In the genomic region with DNA sequence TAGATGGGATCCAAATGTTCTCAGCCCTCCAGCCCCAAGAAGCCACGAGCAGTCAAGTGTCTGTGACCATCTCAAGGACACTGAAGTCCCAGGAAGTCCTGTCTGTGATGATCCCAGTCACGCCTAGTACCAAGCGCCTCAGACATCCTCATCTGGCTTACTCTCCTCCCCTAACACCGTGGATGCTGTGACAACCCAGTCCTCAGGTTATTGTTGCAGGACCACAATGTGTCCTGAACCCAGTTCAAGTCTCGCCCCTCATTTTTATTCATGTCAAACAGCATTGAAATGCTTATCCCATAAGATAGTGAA, we compare ENCODE assay signal across 19 mouse cellular contexts.
DNase-seq lines count a peak whose midpoint lies in the region; ATAC-seq and TF ChIP-seq lines count a peak whose summit lies in the region.
"Had no signal": no experiment of that assay in that cellular context is flagged by ENCODE, and none has a peak within 500 bp of the region (broad histone marks: within the 10 kb centered on the region; RNA-seq: fewer than 3 reads in every experiment).

No protein-coding gene starts in this region.

- no peak overlapping the region for H3K9ac ChIP-seq in hindbrain, postnatal 0 days (replicated peaks; ENCODE audit: low read length)
- no peak overlapping the region for H3K9ac ChIP-seq in forebrain, embryonic 15.5 days (replicated peaks)
- H3K9ac ChIP-seq in hindbrain, embryonic 15.5 days = no peak overlapping the region
- H3K9ac ChIP-seq in neural tube, embryonic 14.5 days (replicated peaks; ENCODE audit: low read depth, low read length) = no peak overlapping the region
- H3K9ac ChIP-seq: heart, embryonic 15.5 days; kidney, embryonic 15.5 days had no signal

- no peak overlapping the region for H3K4me3 ChIP-seq in hindbrain, embryonic 10.5 days
- no peak overlapping the region for H3K4me3 ChIP-seq in hindbrain, postnatal 0 days (ENCODE audit: low read length)
- no peak overlapping the region for H3K4me3 ChIP-seq in forebrain, embryonic 15.5 days
- H3K4me3 ChIP-seq in hindbrain, embryonic 15.5 days = no peak overlapping the region
- H3K4me3 ChIP-seq in neural tube, embryonic 14.5 days (ENCODE audit: low read depth, low read length) = no peak overlapping the region
- H3K4me3 ChIP-seq: heart, embryonic 15.5 days; kidney, embryonic 15.5 days had no signal

- WGBS in hindbrain, embryonic 10.5 days = 72% methylated on average over 5 of the region's 5 CpGs
- 59% methylated on average over 5 of the region's 5 CpGs for WGBS in hindbrain, postnatal 0 days
- 48% methylated on average over 5 of the region's 5 CpGs for WGBS in forebrain, embryonic 15.5 days
- WGBS in hindbrain, embryonic 15.5 days = 52% methylated on average over 5 of the region's 5 CpGs
- WGBS in neural tube, embryonic 14.5 days = 68% methylated on average over 5 of the region's 5 CpGs

- no peak overlapping the region for H3K4me2 ChIP-seq in hindbrain, postnatal 0 days (ENCODE audit: low read depth, low read length)
- H3K4me2 ChIP-seq in forebrain, embryonic 15.5 days (replicated peaks) = no peak overlapping the region
- H3K4me2 ChIP-seq in hindbrain, embryonic 15.5 days = no peak overlapping the region
- no peak overlapping the region for H3K4me2 ChIP-seq in neural tube, embryonic 14.5 days (ENCODE audit: low read depth, low read length)
- H3K4me2 ChIP-seq: heart, embryonic 15.5 days; kidney, embryonic 15.5 days; liver, embryonic 11.5 days had no signal

- no peak for ATAC-seq in hindbrain, postnatal 0 days
- ATAC-seq in forebrain, embryonic 15.5 days (replicated peaks) = peak; percentile 48
- no peak for ATAC-seq in hindbrain, embryonic 15.5 days (ENCODE audit: low FRiP score, low read depth)
- no peak for ATAC-seq in neural tube, embryonic 14.5 days (ENCODE audit: low read depth)
- ATAC-seq: intestine, embryonic 16.5 days had no signal

- peak overlapping the region; percentile 69; the same call in 1 of the 2 replicates for H3K27ac ChIP-seq in hindbrain, embryonic 10.5 days
- H3K27ac ChIP-seq in hindbrain, postnatal 0 days = no peak overlapping the region
- H3K27ac ChIP-seq in forebrain, embryonic 15.5 days (replicated peaks) = peak overlapping the region; percentile 73
- H3K27ac ChIP-seq in hindbrain, embryonic 15.5 days (replicated peaks) = peak overlapping the region; percentile 63
- H3K27ac ChIP-seq in neural tube, embryonic 14.5 days (ENCODE audit: low read depth, low read length) = peak overlapping the region; percentile 49; the same call in 1 of the 2 replicates
- H3K27ac ChIP-seq: heart, embryonic 15.5 days; kidney, embryonic 15.5 days had no signal

- H3K9me3 ChIP-seq in hindbrain, embryonic 10.5 days = peaks cover 9% of the 10 kb centered on the region; the same call in 1 of the 2 replicates
- H3K9me3 ChIP-seq in hindbrain, postnatal 0 days (ENCODE audit: low read length) = no peaks in the 10 kb centered on the region
- H3K9me3 ChIP-seq in forebrain, embryonic 15.5 days = no peaks in the 10 kb centered on the region
- H3K9me3 ChIP-seq in hindbrain, embryonic 15.5 days = no peaks in the 10 kb centered on the region
- no peaks in the 10 kb centered on the region for H3K9me3 ChIP-seq in neural tube, embryonic 14.5 days (ENCODE audit: control insufficient read depth, low read length)
- H3K9me3 ChIP-seq: heart, embryonic 15.5 days had no signal

- no peaks in the 10 kb centered on the region for H3K36me3 ChIP-seq in hindbrain, embryonic 10.5 days
- H3K36me3 ChIP-seq in hindbrain, postnatal 0 days (ENCODE audit: insufficient read depth, low read length) = no peaks in the 10 kb centered on the region
- no peaks in the 10 kb centered on the region for H3K36me3 ChIP-seq in forebrain, embryonic 15.5 days
- no peaks in the 10 kb centered on the region for H3K36me3 ChIP-seq in hindbrain, embryonic 15.5 days
- H3K36me3 ChIP-seq in neural tube, embryonic 14.5 days (ENCODE audit: control insufficient read depth, insufficient read depth, low read length) = no peaks in the 10 kb centered on the region
- H3K36me3 ChIP-seq: heart, embryonic 15.5 days; kidney, embryonic 15.5 days had no signal

- H3K4me1 ChIP-seq in hindbrain, embryonic 10.5 days (replicated peaks) = peaks cover 28% of the 10 kb centered on the region
- H3K4me1 ChIP-seq in hindbrain, postnatal 0 days (ENCODE audit: insufficient read depth, low read length) = peaks cover 4% of the 10 kb centered on the region; the same call in 1 of the 2 replicates
- H3K4me1 ChIP-seq in forebrain, embryonic 15.5 days = peaks cover 27% of the 10 kb centered on the region
- peaks cover 13% of the 10 kb centered on the region for H3K4me1 ChIP-seq in hindbrain, embryonic 15.5 days (replicated peaks)
- peaks cover 11% of the 10 kb centered on the region; the same call in 1 of the 2 replicates for H3K4me1 ChIP-seq in neural tube, embryonic 14.5 days (ENCODE audit: control insufficient read depth, insufficient read depth, low read length)
- H3K4me1 ChIP-seq: heart, embryonic 15.5 days had no signal

- no peaks in the 10 kb centered on the region for H3K27me3 ChIP-seq in hindbrain, embryonic 10.5 days (ENCODE audit: insufficient read depth, poor library complexity, severe bottlenecking)
- H3K27me3 ChIP-seq in hindbrain, postnatal 0 days (ENCODE audit: insufficient read depth, low read length) = no peaks in the 10 kb centered on the region
- H3K27me3 ChIP-seq in forebrain, embryonic 15.5 days = no peaks in the 10 kb centered on the region
- no peaks in the 10 kb centered on the region for H3K27me3 ChIP-seq in hindbrain, embryonic 15.5 days
- no peaks in the 10 kb centered on the region for H3K27me3 ChIP-seq in neural tube, embryonic 14.5 days (ENCODE audit: control insufficient read depth, insufficient read depth, low read length)
- H3K27me3 ChIP-seq: heart, embryonic 15.5 days; kidney, embryonic 15.5 days had no signal

- TF ChIP-seq CTCF in hindbrain, postnatal 0 days (IDR thresholded peaks at IDR 0.05; ENCODE audit: low read depth) = no peak

- DNase-seq in hindbrain, embryonic 10.5 days (ENCODE audit: low spot score) = no peak
- no peak for DNase-seq in hindbrain, postnatal 0 days (ENCODE audit: low spot score)
- no peak for DNase-seq in frontal cortex, postnatal 14 days (ENCODE audit: low spot score in 2 of 2)
- DNase-seq in adrenal gland, adult 18-20 months (ENCODE audit: low spot score in 2 of 2) = no peak
- DNase-seq: cerebellum, adult 18-20 months; cerebellum, postnatal 36 days; gastrocnemius, postnatal 10 days; heart, adult 18-20 months; heart, postnatal 4 days; lung, adult 2 months; spleen, adult 18-20 months; thymus, postnatal 4 days had no signal
